Mouse (Mus musculus) layer of hippocampus, adult 11-12 months (tissue): Measurements from ENCODE around the gene Olfr472.
"Not testable (repeated sequence)": the region's sequence is repeated elsewhere in the genome, so short reads cannot be mapped to it uniquely, and the experiment has no call there.

Experiments
- DNase-seq: peaks from one replicate; pipeline ENCODE4 v3.0.0; 2022; ENCODE audit warnings: low spot score

The Olfr472 gene

DNA sequence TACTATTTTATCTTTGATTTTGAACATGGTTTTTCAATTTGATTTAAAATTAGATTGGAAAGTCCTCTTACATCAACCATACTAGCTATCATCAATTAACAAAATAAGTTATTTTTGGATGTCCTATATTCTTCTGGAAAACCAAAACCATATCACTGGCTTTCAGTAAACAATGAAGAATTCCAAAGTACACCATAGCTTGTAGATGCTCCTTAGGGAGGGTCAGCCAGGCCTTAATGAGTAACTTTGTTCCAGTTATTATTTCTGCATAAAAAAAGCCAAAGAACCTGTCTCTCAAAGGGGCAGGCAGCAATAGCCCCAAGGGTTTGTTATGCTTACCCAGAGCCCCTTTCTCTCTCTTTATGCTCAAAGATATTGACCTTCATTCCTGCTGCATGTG lies at the start of gene Olfr472:
Gene Olfr472 (plus strand): TSS at position 301 of the 400 bp plus-strand sequence.
- DNase-seq: no peak

GRCm38 (mm10) chr7:107930146-107930545 lies 32.4 kb downstream of the Olfr472 start, which contains the start of gene Olfr473:
Gene Olfr473 (plus strand): TSS chr7:107930446.
- DNase-seq: no peak

DNA sequence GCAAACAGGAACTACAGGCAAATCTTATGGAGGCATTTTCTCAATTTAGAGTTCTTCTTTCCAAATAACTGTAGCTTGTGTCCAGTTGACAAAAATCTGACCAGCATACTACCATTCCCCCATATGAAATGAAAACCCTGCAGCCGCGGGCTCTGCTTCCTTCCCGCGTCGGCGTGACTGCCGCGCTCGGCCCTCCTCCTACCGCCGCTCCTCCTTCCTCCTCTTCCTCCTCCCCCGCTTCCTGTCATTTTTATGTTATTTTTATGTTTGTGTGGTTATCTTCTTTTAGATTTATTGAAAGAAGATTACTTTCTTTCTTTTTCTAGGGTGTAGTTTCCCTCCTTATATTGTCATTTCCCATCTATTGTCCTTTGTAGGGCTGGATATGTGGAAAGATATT lies 54.8 kb downstream of the Olfr472 start:
- not testable (repeated sequence) for DNase-seq

DNA sequence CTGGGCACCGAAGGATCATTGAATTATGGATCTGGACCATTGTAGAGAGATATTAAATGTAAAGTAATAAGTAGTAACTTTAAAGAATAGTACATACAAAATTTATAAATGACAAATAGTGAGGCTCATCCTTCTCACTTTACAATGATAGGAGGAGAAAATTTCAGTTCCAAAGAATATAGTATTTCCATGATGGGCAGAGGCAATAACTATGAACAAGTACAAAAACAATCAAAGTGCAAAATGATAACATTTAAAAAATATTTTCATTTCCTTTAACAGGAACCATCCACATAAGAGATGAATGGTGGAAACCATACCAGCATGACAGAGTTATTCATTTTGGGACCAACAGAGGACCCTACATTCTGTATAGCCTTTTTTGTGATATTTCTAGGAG lies 56.6 kb downstream of the Olfr472 start, which contains the start of gene Olfr474:
Gene Olfr474 (plus strand): TSS at position 301 of the 400 bp plus-strand sequence.
- DNase-seq: no peak
